Mouse (Mus musculus): ENCODE data around the gene Gatad2a. TPM values are rescaled to one million over a fixed set of nuclear protein-coding genes. Genes with fewer than 3 reads are reported as not detected.

Gatad2a gene
- polyA plus RNA-seq, 1 experiment: 63.8 TPM

GRCm38 (mm10) chr8:69939633-69940032, 56.6 kb downstream of the Gatad2a start:
- TF ChIP-seq POLR2A (IDR thresholded peaks at IDR 0.05; ENCODE audit: low read depth, low read length) (no peak), CTCF (IDR thresholded peaks at IDR 0.05; ENCODE audit: borderline replicate concordance, insufficient read depth, low read length) (no peak)
- H3K4me1 ChIP-seq (ENCODE audit: control insufficient read depth, insufficient read depth, low read length): peaks cover 30% of the 10 kb centered on the region
- H3K27ac ChIP-seq (ENCODE audit: insufficient read depth, low read length): no peak overlapping the region; the same call in 1 of the 2 replicates
- H3K4me3 ChIP-seq (ENCODE audit: insufficient read depth, low read length): no peak overlapping the region

- Histone ChIP-seq H3K4me3 (ENCODE audit: insufficient read depth, low read length) (no peak overlapping the region), H3K27ac (ENCODE audit: insufficient read depth, low read length) (no peak overlapping the region), H3K4me1 (ENCODE audit: control insufficient read depth, insufficient read depth, low read length) (peaks cover 30% of the 10 kb centered on the region)
- no peak for TF ChIP-seq POLR2A (IDR thresholded peaks at IDR 0.05; ENCODE audit: low read depth, low read length)
- no peak for TF ChIP-seq CTCF (IDR thresholded peaks at IDR 0.05; ENCODE audit: borderline replicate concordance, insufficient read depth, low read length)
These were observed 57.8 kb downstream of the Gatad2a start for GRCm38 (mm10) chr8:69938245-69938982.

GRCm38 (mm10) chr8:69937466-69937865, 58.7 kb downstream of the Gatad2a start:
- TF ChIP-seq POLR2A (IDR thresholded peaks at IDR 0.05; ENCODE audit: low read depth, low read length) (no peak), CTCF (IDR thresholded peaks at IDR 0.05; ENCODE audit: borderline replicate concordance, insufficient read depth, low read length) (no peak)
- Histone ChIP-seq H3K4me3 (ENCODE audit: insufficient read depth, low read length) (no peak overlapping the region), H3K27ac (ENCODE audit: insufficient read depth, low read length) (no peak overlapping the region), H3K4me1 (ENCODE audit: control insufficient read depth, insufficient read depth, low read length) (peaks cover 28% of the 10 kb centered on the region)

- TF ChIP-seq POLR2A (IDR thresholded peaks at IDR 0.05; ENCODE audit: low read depth, low read length) (no peak), CTCF (IDR thresholded peaks at IDR 0.05; ENCODE audit: borderline replicate concordance, insufficient read depth, low read length) (no peak)
- Histone ChIP-seq H3K4me3 (ENCODE audit: insufficient read depth, low read length) (no peak overlapping the region), H3K27ac (ENCODE audit: insufficient read depth, low read length) (peak overlapping the region; percentile 83), H3K4me1 (ENCODE audit: control insufficient read depth, insufficient read depth, low read length) (peaks cover 25% of the 10 kb centered on the region)
These were observed 60.0 kb downstream of the Gatad2a start for GRCm38 (mm10) chr8:69936050-69936794.

- Histone ChIP-seq H3K27ac (ENCODE audit: insufficient read depth, low read length) (peak overlapping the region; percentile 83; the same call in 1 of the 2 replicates), H3K4me1 (ENCODE audit: control insufficient read depth, insufficient read depth, low read length) (peaks cover 23% of the 10 kb centered on the region)
- TF ChIP-seq CTCF (IDR thresholded peaks at IDR 0.05; ENCODE audit: borderline replicate concordance, insufficient read depth, low read length): no peak
- TF ChIP-seq POLR2A (IDR thresholded peaks at IDR 0.05; ENCODE audit: low read depth, low read length): no peak
These were observed 60.8 kb downstream of the Gatad2a start for GRCm38 (mm10) chr8:69935431-69935830.

GRCm38 (mm10) chr8:69934582-69934981, 61.6 kb downstream of the Gatad2a start:
- Histone ChIP-seq H3K4me3 (ENCODE audit: insufficient read depth, low read length) (no peak overlapping the region), H3K27ac (ENCODE audit: insufficient read depth, low read length) (no peak overlapping the region), H3K4me1 (ENCODE audit: control insufficient read depth, insufficient read depth, low read length) (peaks cover 16% of the 10 kb centered on the region)
- TF ChIP-seq POLR2A (IDR thresholded peaks at IDR 0.05; ENCODE audit: low read depth, low read length) (no peak), CTCF (IDR thresholded peaks at IDR 0.05; ENCODE audit: borderline replicate concordance, insufficient read depth, low read length) (no peak)

More at GRCm38 (mm10) chr8:69935431-69935830, 60.8 kb downstream of the Gatad2a start:
- H3K4me3 ChIP-seq (ENCODE audit: insufficient read depth, low read length): no peak overlapping the region

- Histone ChIP-seq H3K4me1 (ENCODE audit: control insufficient read depth, insufficient read depth, low read length) (peaks cover 12% of the 10 kb centered on the region), H3K4me3 (ENCODE audit: insufficient read depth, low read length) (no peak overlapping the region), H3K27ac (ENCODE audit: insufficient read depth, low read length) (no peak overlapping the region)
- TF ChIP-seq CTCF (IDR thresholded peaks at IDR 0.05; ENCODE audit: borderline replicate concordance, insufficient read depth, low read length) (no peak), POLR2A (IDR thresholded peaks at IDR 0.05; ENCODE audit: low read depth, low read length) (no peak)
These were observed 62.4 kb downstream of the Gatad2a start for GRCm38 (mm10) chr8:69933811-69934210.

- H3K4me1 ChIP-seq (ENCODE audit: control insufficient read depth, insufficient read depth, low read length): peaks cover 4% of the 10 kb centered on the region; the same call in 1 of the 2 replicates
- no peak overlapping the region for H3K4me3 ChIP-seq (ENCODE audit: insufficient read depth, low read length)
- TF ChIP-seq CTCF (IDR thresholded peaks at IDR 0.05; ENCODE audit: borderline replicate concordance, insufficient read depth, low read length) (no peak), POLR2A (IDR thresholded peaks at IDR 0.05; ENCODE audit: low read depth, low read length) (no peak)
- no peak overlapping the region for H3K27ac ChIP-seq (ENCODE audit: insufficient read depth, low read length)
These were observed 69.3 kb downstream of the Gatad2a start for GRCm38 (mm10) chr8:69926901-69927300.

GRCm38 (mm10) chr8:69923986-69924385, 72.2 kb downstream of the Gatad2a start:
- Histone ChIP-seq H3K4me3 (ENCODE audit: insufficient read depth, low read length) (no peak overlapping the region), H3K27ac (ENCODE audit: insufficient read depth, low read length) (no peak overlapping the region), H3K4me1 (ENCODE audit: control insufficient read depth, insufficient read depth, low read length) (peaks cover 16% of the 10 kb centered on the region)
- no peak for TF ChIP-seq POLR2A (IDR thresholded peaks at IDR 0.05; ENCODE audit: low read depth, low read length)
- TF ChIP-seq CTCF (IDR thresholded peaks at IDR 0.05; ENCODE audit: borderline replicate concordance, insufficient read depth, low read length): no peak

GRCm38 (mm10) chr8:69921141-69921540, 75.0 kb downstream of the Gatad2a start:
- Histone ChIP-seq H3K4me3 (ENCODE audit: insufficient read depth, low read length) (no peak overlapping the region), H3K4me1 (ENCODE audit: control insufficient read depth, insufficient read depth, low read length) (peaks cover 16% of the 10 kb centered on the region), H3K27ac (ENCODE audit: insufficient read depth, low read length) (no peak overlapping the region)
- TF ChIP-seq POLR2A (IDR thresholded peaks at IDR 0.05; ENCODE audit: low read depth, low read length) (no peak), CTCF (IDR thresholded peaks at IDR 0.05; ENCODE audit: borderline replicate concordance, insufficient read depth, low read length) (no peak)
